Mouse (Mus musculus) small intestine, adult 2 months (tissue): ENCODE results near the gene Glyctk.

Experiments used
- CTCF ChIP-seq: fragments of 200-500 bp; IDR thresholded peaks from 2 replicates; pipeline ENCODE4 v1.5.1; 2012; ENCODE audit warnings: low read depth, mild to moderate bottlenecking, control low read depth, inconsistent platforms, low read length, moderate library complexity, mixed read lengths; ENCODE audit not compliant: insufficient replicate concordance, insufficient read length; ENCODE audit errors: extremely low read depth
- POLR2A ChIP-seq: fragments of 200-500 bp; IDR thresholded peaks from 2 replicates; pipeline ENCODE4 v1.6.1; 2012; ENCODE audit warnings: low read depth, mild to moderate bottlenecking, control low read depth, inconsistent platforms, low read length, moderate library complexity

GRCm38 (mm10) chr9:106166709-106167108, 8.8 kb upstream of the Glyctk start:
- TF ChIP-seq POLR2A: no peak
- no peak for TF ChIP-seq CTCF
